Mouse (Mus musculus): ENCODE results near the gene 2310009B15Rik.

- TF ChIP-seq CTCF (IDR thresholded peaks at IDR 0.05; ENCODE audit: control insufficient read depth, insufficient read depth, insufficient read length), result no peak
- no peak for TF ChIP-seq MAX (IDR thresholded peaks at IDR 0.05)
- TF ChIP-seq CEBPB (IDR thresholded peaks at IDR 0.05; ENCODE audit: low read depth), result no peak
These were observed 6.5 kb downstream of the 2310009B15Rik start for GRCm38 (mm10) chr1:138850161-138850539.
